Mouse (Mus musculus): ENCODE data around the gene Srd5a1. TPM values are rescaled to one million over a fixed set of nuclear protein-coding genes. Genes with fewer than 3 reads are reported as not detected.

The Srd5a1 gene
- total RNA-seq, 2 experiments from 2014 or later, result 6.9 to 8.5 TPM

DNA sequence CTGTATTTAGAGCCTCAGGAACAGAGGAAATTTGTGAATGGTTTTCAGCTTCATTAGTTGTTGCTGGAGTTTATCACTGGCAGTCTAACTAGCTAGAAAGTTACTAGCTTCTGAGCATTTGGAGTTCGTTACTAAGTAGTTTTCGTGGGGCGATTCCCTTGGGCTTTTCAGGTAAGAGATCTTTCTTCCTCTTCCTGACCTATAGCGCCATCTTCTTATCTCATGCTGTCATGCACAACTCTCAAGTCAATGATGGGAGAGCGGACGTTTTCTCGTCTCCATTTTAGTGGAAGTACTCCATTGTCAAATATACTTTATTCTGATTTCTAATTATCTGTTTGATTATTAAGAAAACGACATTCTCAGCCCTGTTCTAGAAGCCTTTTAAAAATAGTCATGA, 61.3 kb downstream of the Srd5a1 start:
- intact Hi-C loops (cut with DNase I), result loop anchor here (5.0 kb wide), 1 partner anchor 43 kb away; no protein-coding TSS in a partner anchor
- peak; percentile 22 for TF ChIP-seq CTCF (IDR thresholded peaks at IDR 0.05)
- DNase-seq (ENCODE audit: extremely low spot score in 1 of 2, low spot score in 2 of 2), result no peak
- Histone ChIP-seq H3K4me3 (no peak overlapping the region), H3K27ac (no peak overlapping the region)

DNA sequence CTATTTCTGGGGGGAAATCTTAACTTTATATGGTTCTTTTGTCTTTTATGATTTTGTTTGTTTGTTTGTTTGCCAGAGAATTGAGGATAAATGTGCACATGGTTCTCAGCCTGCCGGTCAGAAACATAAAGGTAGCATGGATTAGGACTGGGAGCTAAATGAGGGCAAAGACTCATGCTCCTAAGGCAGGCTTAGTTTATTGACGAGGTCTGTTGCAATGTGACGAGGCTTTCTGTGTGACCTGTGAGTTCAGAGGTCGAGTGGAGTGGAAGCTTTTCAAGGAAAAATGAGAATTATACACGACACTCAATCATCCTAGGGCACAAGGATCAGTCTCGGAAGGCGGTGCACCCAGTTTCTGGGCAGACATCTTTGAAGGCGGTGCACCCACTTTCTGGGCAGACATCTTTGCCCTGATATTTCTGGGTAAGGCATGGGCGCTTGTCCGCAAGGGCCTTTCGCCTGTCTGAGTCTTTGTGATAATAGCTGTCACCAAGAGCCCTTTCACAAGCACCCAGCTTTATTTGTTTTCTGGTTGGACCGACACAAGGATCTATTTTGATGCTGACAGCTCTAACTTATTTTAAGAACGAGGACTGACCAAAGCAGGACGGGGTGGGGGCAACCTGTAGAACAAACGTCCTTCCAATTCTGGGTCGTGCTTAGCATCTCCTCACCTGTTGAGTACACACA, 63.6 kb downstream of the Srd5a1 start:
- Histone ChIP-seq H3K4me3 (no peak overlapping the region), H3K27ac (no peak overlapping the region)
- intact Hi-C loops (cut with DNase I), result no loop called here
- TF ChIP-seq CTCF (IDR thresholded peaks at IDR 0.05), result no peak
- no peak for DNase-seq (ENCODE audit: extremely low spot score in 1 of 2, low spot score in 2 of 2)

GRCm38 (mm10) chr13:69545019-69545418, 66.2 kb downstream of the Srd5a1 start:
- H3K4me3 ChIP-seq, result no peak overlapping the region
- TF ChIP-seq CTCF (IDR thresholded peaks at IDR 0.05), result peak; percentile 53
- DNase-seq (ENCODE audit: extremely low spot score in 1 of 2, low spot score in 2 of 2), result no peak
- intact Hi-C loops (cut with DNase I), result no loop called here
- no peak overlapping the region for H3K27ac ChIP-seq

GRCm38 (mm10) chr13:69543595-69543994, 67.6 kb downstream of the Srd5a1 start:
- H3K27ac ChIP-seq, result no peak overlapping the region
- H3K4me3 ChIP-seq, result no peak overlapping the region
- DNase-seq (ENCODE audit: extremely low spot score in 1 of 2, low spot score in 2 of 2), result no peak
- intact Hi-C loops (cut with DNase I), result no loop called here
- no peak for TF ChIP-seq CTCF (IDR thresholded peaks at IDR 0.05)

GRCm38 (mm10) chr13:69542571-69543352, 68.5 kb downstream of the Srd5a1 start:
- DNase-seq (ENCODE audit: extremely low spot score in 1 of 2, low spot score in 2 of 2), result no peak
- Histone ChIP-seq H3K27ac (peak overlapping the region; percentile 57; the same call in 1 of the 2 replicates), H3K4me3 (no peak overlapping the region)
- intact Hi-C loops (cut with DNase I), result no loop called here
- no peak for TF ChIP-seq CTCF (IDR thresholded peaks at IDR 0.05)

DNA sequence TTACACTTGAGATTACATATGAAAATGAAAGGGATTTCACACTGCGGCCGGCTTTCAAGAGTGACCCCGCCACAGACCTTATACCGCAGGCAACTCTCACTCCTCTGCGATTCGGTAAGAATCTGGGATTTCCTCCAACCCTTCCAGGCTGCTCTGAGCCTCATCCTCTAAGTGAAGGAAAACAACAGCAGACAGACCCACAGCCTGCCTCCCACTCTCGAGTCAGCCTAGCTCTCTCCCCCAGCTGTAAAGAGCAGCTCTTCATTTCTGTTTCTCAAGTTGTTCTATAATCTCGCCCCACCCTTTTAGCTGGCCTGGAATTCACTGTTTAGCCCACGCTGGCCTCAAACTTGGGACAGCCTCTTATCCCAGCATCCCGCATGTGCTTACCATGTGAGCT, 69.5 kb downstream of the Srd5a1 start:
- Histone ChIP-seq H3K4me3 (no peak overlapping the region), H3K27ac (no peak overlapping the region; the same call in 1 of the 2 replicates)
- intact Hi-C loops (cut with DNase I), result no loop called here
- no peak for TF ChIP-seq CTCF (IDR thresholded peaks at IDR 0.05)
- peak in 1 of 2 experiments; percentile 55 for DNase-seq (ENCODE audit: extremely low spot score in 1 of 2, low spot score in 2 of 2)

- intact Hi-C loops (cut with DNase I), result no loop called here
- no peak for TF ChIP-seq CTCF (IDR thresholded peaks at IDR 0.05)
Observed at GRCm38 (mm10) chr13:69541209-69541608, 70.0 kb downstream of the Srd5a1 start.

GRCm38 (mm10) chr13:69538327-69538726, 72.9 kb downstream of the Srd5a1 start:
- DNase-seq (ENCODE audit: extremely low spot score in 1 of 2, low spot score in 2 of 2), result no peak
- H3K4me3 ChIP-seq, result no peak overlapping the region
- intact Hi-C loops (cut with DNase I), result no loop called here
- no peak overlapping the region for H3K27ac ChIP-seq
- no peak for TF ChIP-seq CTCF (IDR thresholded peaks at IDR 0.05)

More at GRCm38 (mm10) chr13:69541209-69541608, 70.0 kb downstream of the Srd5a1 start:
- H3K4me3 ChIP-seq, result no peak overlapping the region
- no peak overlapping the region for H3K27ac ChIP-seq
- no peak for DNase-seq (ENCODE audit: extremely low spot score in 1 of 2, low spot score in 2 of 2)

GRCm38 (mm10) chr13:69537366-69537765, 73.9 kb downstream of the Srd5a1 start:
- H3K4me3 ChIP-seq, result no peak overlapping the region
- DNase-seq (ENCODE audit: extremely low spot score in 1 of 2, low spot score in 2 of 2), result no peak
- no peak for TF ChIP-seq CTCF (IDR thresholded peaks at IDR 0.05)
- no peak overlapping the region for H3K27ac ChIP-seq
- intact Hi-C loops (cut with DNase I), result no loop called here

- Histone ChIP-seq H3K4me3 (no peak overlapping the region), H3K27ac (no peak overlapping the region; the same call in 1 of the 2 replicates)
- DNase-seq (ENCODE audit: extremely low spot score in 1 of 2, low spot score in 2 of 2), result no peak
- intact Hi-C loops (cut with DNase I), result no loop called here
- no peak for TF ChIP-seq CTCF (IDR thresholded peaks at IDR 0.05)
Observed at GRCm38 (mm10) chr13:69536021-69536420, 75.2 kb downstream of the Srd5a1 start.

DNA sequence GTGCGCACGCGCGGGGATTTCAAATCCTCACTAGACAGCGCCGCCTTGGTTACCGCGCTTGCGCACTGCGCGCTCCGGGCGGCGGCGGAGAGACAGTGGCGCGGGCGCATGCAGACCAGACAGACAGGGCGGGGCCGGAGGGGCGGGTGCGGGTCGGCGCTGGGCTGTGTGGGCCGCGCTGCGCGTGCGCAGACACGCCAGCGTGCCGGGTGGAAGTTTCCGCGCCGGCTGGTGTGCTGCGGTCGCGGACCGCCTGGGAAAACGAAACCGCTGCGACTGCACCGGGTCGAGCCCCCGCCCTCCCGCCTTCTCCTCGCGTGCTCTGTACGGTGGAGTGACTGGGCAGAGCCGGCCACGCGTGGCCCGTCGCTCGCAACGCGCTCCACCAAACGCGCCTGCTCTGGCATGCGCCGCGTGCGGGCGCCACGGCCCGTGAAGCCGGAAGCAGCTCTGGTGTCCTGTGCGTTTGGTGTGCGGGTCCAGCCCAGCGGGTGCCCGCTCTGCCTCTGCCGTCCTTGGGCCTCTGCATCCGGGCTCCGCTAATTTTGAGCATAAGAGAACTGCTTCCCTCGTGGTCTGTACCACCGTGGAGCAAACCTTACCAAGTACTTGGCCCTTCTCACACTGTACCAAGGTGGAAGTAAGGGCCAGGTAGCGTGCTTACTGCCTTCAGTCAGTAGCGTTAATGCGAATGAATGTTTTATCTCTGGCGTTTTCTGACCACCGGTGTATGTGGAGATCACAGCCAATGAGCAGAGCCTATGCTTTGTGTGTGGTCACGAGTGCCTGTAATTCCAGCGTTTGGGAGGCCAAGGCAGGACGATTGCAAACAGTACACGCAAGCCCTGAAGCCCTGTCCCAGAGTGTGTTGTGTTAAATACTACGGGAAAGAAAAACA, 76.3 kb downstream of the Srd5a1 start:
- peak overlapping the region; percentile 94 for H3K4me3 ChIP-seq
- intact Hi-C loops (cut with DNase I), result loop anchor here (1.0 kb wide), 1 partner anchor 76 kb away; the partner anchor contains the start of gene Srd5a1
- peak; percentile 97 to 99 for DNase-seq (ENCODE audit: extremely low spot score in 1 of 2, low spot score in 2 of 2)
- H3K27ac ChIP-seq, result peak overlapping the region; percentile 89
- TF ChIP-seq CTCF (IDR thresholded peaks at IDR 0.05), result no peak; the same call in 1 of the 2 replicates
